Mouse (Mus musculus): ENCODE measurements around the gene Esr1. TPM values are rescaled to one million over a fixed set of nuclear protein-coding genes. Genes with fewer than 3 reads are reported as not detected.
A peak's percentile ranks its signal among the peaks of the same experiment; 100 is the strongest.

The Esr1 gene
- total and polyA plus RNA-seq, 3 experiments: 0.82 TPM; not detected in 2

DNA sequence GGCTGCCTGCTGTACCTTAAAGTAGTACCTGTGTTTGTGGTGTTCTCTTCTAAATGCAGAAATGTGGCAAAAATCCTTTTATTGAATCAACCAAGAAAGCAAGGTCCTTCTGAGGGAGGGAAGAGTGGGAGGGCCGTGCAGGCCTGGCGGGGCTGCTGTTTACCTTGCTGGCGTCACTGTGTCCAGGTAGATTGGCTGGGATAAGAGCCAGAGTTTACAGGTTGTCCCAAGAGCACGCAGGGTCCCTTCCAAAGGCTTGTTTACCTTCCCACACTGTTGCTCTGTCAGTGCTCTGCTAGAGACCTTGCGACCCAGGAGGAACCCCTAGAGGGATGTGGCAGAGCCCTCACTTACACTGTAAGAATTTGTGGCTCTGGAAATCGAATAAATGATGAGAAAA, 13.9 kb downstream of the Esr1 start:
- no peaks in the 10 kb centered on the region for H3K27me3 ChIP-seq (ENCODE audit: insufficient read depth, low read length)
- ATAC-seq (ENCODE audit: extremely low read depth, insufficient number of reproducible peaks, low FRiP score, poor library complexity, severe bottlenecking): no peak
- no peaks in the 10 kb centered on the region for H3K36me3 ChIP-seq (replicated peaks)
- H3K9me3 ChIP-seq (replicated peaks): no peaks in the 10 kb centered on the region
- no peak overlapping the region for H3K4me3 ChIP-seq (ENCODE audit: low read depth, low read length)
- TF ChIP-seq GATA1 (IDR thresholded peaks at IDR 0.05; ENCODE audit: borderline replicate concordance, low read length): no peak
- no peak for TF ChIP-seq GATA2 (IDR thresholded peaks at IDR 0.05; ENCODE audit: borderline replicate concordance, low read depth, low read length)
- TF ChIP-seq TAL1 (conservative IDR thresholded peaks at IDR 0.05; ENCODE audit: low read depth, low read length): no peak
- TF ChIP-seq CTCF (IDR thresholded peaks at IDR 0.05; ENCODE audit: low read depth, low read length): no peak
- no peak for DNase-seq (ENCODE audit: low spot score)
- no peaks in the 10 kb centered on the region for H3K4me1 ChIP-seq (ENCODE audit: insufficient read depth, low read depth, low read length)

GRCm38 (mm10) chr10:4626432-4626831, 15.0 kb downstream of the Esr1 start:
- DNase-seq (ENCODE audit: low spot score) (no peak), ATAC-seq (ENCODE audit: extremely low read depth, insufficient number of reproducible peaks, low FRiP score, poor library complexity, severe bottlenecking) (no peak)
- Histone ChIP-seq H3K4me1 (ENCODE audit: insufficient read depth, low read depth, low read length) (no peaks in the 10 kb centered on the region), H3K36me3 (replicated peaks) (no peaks in the 10 kb centered on the region), H3K27me3 (ENCODE audit: insufficient read depth, low read length) (no peaks in the 10 kb centered on the region), H3K9me3 (replicated peaks) (no peaks in the 10 kb centered on the region), H3K4me3 (ENCODE audit: low read depth, low read length) (no peak overlapping the region)
- TF ChIP-seq GATA2 (IDR thresholded peaks at IDR 0.05; ENCODE audit: borderline replicate concordance, low read depth, low read length) (no peak), GATA1 (IDR thresholded peaks at IDR 0.05; ENCODE audit: borderline replicate concordance, low read length) (no peak), CTCF (IDR thresholded peaks at IDR 0.05; ENCODE audit: low read depth, low read length) (peak; percentile 18; the same call in 1 of the 2 replicates), POLR2AphosphoS5 (IDR thresholded peaks at IDR 0.05; ENCODE audit: insufficient replicate concordance, low read depth, low read length) (no peak), TAL1 (conservative IDR thresholded peaks at IDR 0.05; ENCODE audit: low read depth, low read length) (no peak)

DNA sequence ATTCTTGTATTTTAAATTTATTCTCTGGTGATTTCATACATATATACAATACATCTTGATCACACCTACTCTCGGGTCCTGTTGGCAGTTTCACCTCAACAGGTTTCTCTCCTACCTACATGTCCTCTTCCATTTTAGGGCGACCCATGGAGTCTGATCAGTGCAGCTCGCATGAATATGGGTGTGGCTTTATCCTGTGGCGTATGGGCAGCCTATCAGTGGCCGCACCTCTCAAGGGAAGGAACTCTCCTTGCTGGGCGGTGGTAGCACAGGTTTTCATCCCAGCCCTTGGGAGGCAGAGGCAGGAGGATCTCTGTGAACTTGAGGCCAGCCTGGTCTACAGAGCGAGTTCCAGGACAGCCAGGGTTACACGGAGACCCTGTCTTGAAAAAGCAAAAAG, 15.6 kb downstream of the Esr1 start:
- ATAC-seq (ENCODE audit: extremely low read depth, insufficient number of reproducible peaks, low FRiP score, poor library complexity, severe bottlenecking) (no peak), DNase-seq (ENCODE audit: low spot score) (no peak)
- no peak for TF ChIP-seq CTCF (IDR thresholded peaks at IDR 0.05; ENCODE audit: low read depth, low read length)
- no peak overlapping the region for H3K4me3 ChIP-seq (ENCODE audit: low read depth, low read length)
- H3K27me3 ChIP-seq (ENCODE audit: insufficient read depth, low read length): no peaks in the 10 kb centered on the region
- H3K9me3 ChIP-seq (replicated peaks): no peaks in the 10 kb centered on the region
- H3K36me3 ChIP-seq (replicated peaks): no peaks in the 10 kb centered on the region
- no peaks in the 10 kb centered on the region for H3K4me1 ChIP-seq (ENCODE audit: insufficient read depth, low read depth, low read length)

- Histone ChIP-seq H3K27me3 (ENCODE audit: insufficient read depth, low read length) (no peaks in the 10 kb centered on the region), H3K4me3 (ENCODE audit: low read depth, low read length) (no peak overlapping the region), H3K4me1 (ENCODE audit: insufficient read depth, low read depth, low read length) (no peaks in the 10 kb centered on the region), H3K36me3 (replicated peaks) (no peaks in the 10 kb centered on the region), H3K9me3 (replicated peaks) (no peaks in the 10 kb centered on the region)
- DNase-seq (ENCODE audit: low spot score) (no peak), ATAC-seq (ENCODE audit: extremely low read depth, insufficient number of reproducible peaks, low FRiP score, poor library complexity, severe bottlenecking) (no peak)
- no peak for TF ChIP-seq TAL1 (conservative IDR thresholded peaks at IDR 0.05; ENCODE audit: low read depth, low read length)
- TF ChIP-seq GATA1 (IDR thresholded peaks at IDR 0.05; ENCODE audit: borderline replicate concordance, low read length): no peak
- TF ChIP-seq GATA2 (IDR thresholded peaks at IDR 0.05; ENCODE audit: borderline replicate concordance, low read depth, low read length): no peak
- no peak for TF ChIP-seq CTCF (IDR thresholded peaks at IDR 0.05; ENCODE audit: low read depth, low read length)
- no peak for TF ChIP-seq POLR2AphosphoS5 (IDR thresholded peaks at IDR 0.05; ENCODE audit: insufficient replicate concordance, low read depth, low read length)
Measured at GRCm38 (mm10) chr10:4627415-4627814, 16.0 kb downstream of the Esr1 start.

DNA sequence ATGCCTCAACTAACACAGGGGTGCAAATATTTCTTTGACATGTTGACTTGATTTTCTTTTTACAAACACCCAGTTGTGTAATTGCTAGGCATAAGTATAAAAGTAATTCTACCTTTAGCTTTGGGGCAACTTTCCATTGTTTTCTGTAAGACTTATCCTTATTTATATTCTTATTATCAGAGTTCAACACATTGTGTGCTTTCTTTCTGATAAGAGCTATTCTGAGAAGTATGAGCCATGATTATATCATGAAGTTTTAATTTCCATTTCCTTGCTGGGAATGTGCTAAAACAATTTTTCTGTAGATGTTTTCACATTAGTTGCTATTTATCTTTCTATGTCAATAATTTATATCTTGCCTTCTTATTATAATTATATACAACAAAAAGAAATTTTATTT, 17.9 kb downstream of the Esr1 start:
- Histone ChIP-seq H3K4me3 (ENCODE audit: low read depth, low read length) (no peak overlapping the region), H3K4me1 (ENCODE audit: insufficient read depth, low read depth, low read length) (no peaks in the 10 kb centered on the region), H3K36me3 (replicated peaks) (no peaks in the 10 kb centered on the region), H3K27me3 (ENCODE audit: insufficient read depth, low read length) (no peaks in the 10 kb centered on the region), H3K9me3 (replicated peaks) (no peaks in the 10 kb centered on the region)
- no peak for TF ChIP-seq POLR2AphosphoS5 (IDR thresholded peaks at IDR 0.05; ENCODE audit: insufficient replicate concordance, low read depth, low read length)
- no peak for TF ChIP-seq TAL1 (conservative IDR thresholded peaks at IDR 0.05; ENCODE audit: low read depth, low read length)
- no peak for TF ChIP-seq CTCF (IDR thresholded peaks at IDR 0.05; ENCODE audit: low read depth, low read length)
- TF ChIP-seq GATA1 (IDR thresholded peaks at IDR 0.05; ENCODE audit: borderline replicate concordance, low read length): no peak
- no peak for TF ChIP-seq GATA2 (IDR thresholded peaks at IDR 0.05; ENCODE audit: borderline replicate concordance, low read depth, low read length)
- DNase-seq (ENCODE audit: low spot score) (no peak), ATAC-seq (ENCODE audit: extremely low read depth, insufficient number of reproducible peaks, low FRiP score, poor library complexity, severe bottlenecking) (no peak)

- no peak for ATAC-seq (ENCODE audit: extremely low read depth, insufficient number of reproducible peaks, low FRiP score, poor library complexity, severe bottlenecking)
- no peak for DNase-seq (ENCODE audit: low spot score)
- Histone ChIP-seq H3K9me3 (replicated peaks) (no peaks in the 10 kb centered on the region), H3K36me3 (replicated peaks) (no peaks in the 10 kb centered on the region), H3K4me1 (ENCODE audit: insufficient read depth, low read depth, low read length) (no peaks in the 10 kb centered on the region), H3K4me3 (ENCODE audit: low read depth, low read length) (no peak overlapping the region), H3K27me3 (ENCODE audit: insufficient read depth, low read length) (no peaks in the 10 kb centered on the region)
- TF ChIP-seq GATA2 (IDR thresholded peaks at IDR 0.05; ENCODE audit: borderline replicate concordance, low read depth, low read length): no peak
- no peak for TF ChIP-seq TAL1 (conservative IDR thresholded peaks at IDR 0.05; ENCODE audit: low read depth, low read length)
- TF ChIP-seq GATA1 (IDR thresholded peaks at IDR 0.05; ENCODE audit: borderline replicate concordance, low read length): no peak
- no peak for TF ChIP-seq POLR2AphosphoS5 (IDR thresholded peaks at IDR 0.05; ENCODE audit: insufficient replicate concordance, low read depth, low read length)
- no peak for TF ChIP-seq CTCF (IDR thresholded peaks at IDR 0.05; ENCODE audit: low read depth, low read length)
Measured at GRCm38 (mm10) chr10:4632211-4632704, 20.9 kb downstream of the Esr1 start.
